Mouse (Mus musculus) limb, embryonic 13.5 days (tissue): ENCODE results near the gene Cdh4. TPM values are rescaled to one million over a fixed set of nuclear protein-coding genes. Genes with fewer than 3 reads are reported as not detected.

Experiments
- ATAC-seq: fragments of 200-750 bp; cut with Nextera tagmentation; 2 replicates; pipeline ENCODE4 v1.8.0; 2017; ENCODE audit warnings: low read depth, moderate number of reproducible peaks, moderate TSS enrichment; ENCODE audit not compliant: low FRiP score
- H3K27ac ChIP-seq: fragments of 300-500 bp; sonication (generic); 2 replicates; pipeline ENCODE4 v1.5.1; 2015; ENCODE audit warnings: inconsistent platforms, mild to moderate bottlenecking, moderate library complexity
- H3K27me3 ChIP-seq: fragments of 300-500 bp; sonication (generic); 2 replicates; pipeline ENCODE4 v1.6.1; 2015; ENCODE audit warnings: mild to moderate bottlenecking, inconsistent platforms
- H3K36me3 ChIP-seq: fragments of 300-500 bp; sonication (generic); 2 replicates; pipeline ENCODE4 v1.6.1; 2015; ENCODE audit warnings: inconsistent platforms, mild to moderate bottlenecking, moderate library complexity
- H3K4me1 ChIP-seq: fragments of 300-500 bp; sonication (generic); 2 replicates; pipeline ENCODE4 v1.6.1; 2015; ENCODE audit warnings: inconsistent platforms
- H3K4me2 ChIP-seq: fragments of 300-500 bp; sonication (generic); replicated peaks from 2 replicates; pipeline ENCODE4 v1.6.1; 2015; ENCODE audit warnings: inconsistent platforms, mild to moderate bottlenecking, moderate library complexity
- H3K4me3 ChIP-seq: fragments of 300-500 bp; sonication (generic); 2 replicates; pipeline ENCODE4 v1.5.1; 2015; ENCODE audit warnings: moderate library complexity, mild to moderate bottlenecking, inconsistent platforms
- H3K9ac ChIP-seq: fragments of 300-500 bp; sonication (generic); 2 replicates; pipeline ENCODE4 v1.6.1; 2015; ENCODE audit warnings: mild to moderate bottlenecking, inconsistent platforms
- H3K9me3 ChIP-seq: fragments of 300-500 bp; sonication (generic); 2 replicates; pipeline ENCODE4 v1.6.1; 2016; ENCODE audit warnings: inconsistent platforms
- WGBS: fragments of 180-500 bp; shearing (Covaris S2); methylation state at CpG from one replicate; pipeline ENCODE4 v1.1.7; 2015; 5-methylcytosine and 5-hydroxymethylcytosine counted together
- polyA plus RNA-seq: library from polyadenylated mRNA; unstranded; fragments of >200 nt; fragmentation: Nextera tagmentation; extraction: Ambion mirVana; gene quantifications from 2 replicates; pipeline ENCODE4 v1.2.1, GENCODE M21; 2015

Cdh4 gene
- polyA plus RNA-seq, 1 experiment from 2014 or later = 12.2 TPM

- H3K4me2 ChIP-seq = no peak overlapping the region
- H3K36me3 ChIP-seq = peaks cover 65% of the 10 kb centered on the region
- no peak for ATAC-seq
- WGBS = 88% methylated on average over 15 of the region's 15 CpGs
- H3K4me1 ChIP-seq = no peaks in the 10 kb centered on the region
- H3K4me3 ChIP-seq = no peak overlapping the region
- no peak overlapping the region for H3K9ac ChIP-seq
- no peak overlapping the region for H3K27ac ChIP-seq
- H3K27me3 ChIP-seq = no peaks in the 10 kb centered on the region
- H3K9me3 ChIP-seq = no peaks in the 10 kb centered on the region
These were observed 471.1 kb downstream of the Cdh4 start for GRCm38 (mm10) chr2:179913349-179913748.

GRCm38 (mm10) chr2:179914246-179914645 is 472.0 kb downstream of the Cdh4 start:
- Histone ChIP-seq H3K4me1 (no peaks in the 10 kb centered on the region), H3K4me2 (no peak overlapping the region), H3K9ac (no peak overlapping the region), H3K36me3 (peaks cover 73% of the 10 kb centered on the region), H3K4me3 (no peak overlapping the region), H3K27ac (no peak overlapping the region), H3K9me3 (no peaks in the 10 kb centered on the region), H3K27me3 (no peaks in the 10 kb centered on the region)
- no peak for ATAC-seq
- WGBS = 85% methylated on average over 2 of the region's 2 CpGs

- H3K4me2 ChIP-seq = no peak overlapping the region
- peaks cover 7% of the 10 kb centered on the region; the same call in 1 of the 2 replicates for H3K9me3 ChIP-seq
- no peak overlapping the region for H3K27ac ChIP-seq
- peak; percentile 71; the same call in 1 of the 2 replicates for ATAC-seq
- no peaks in the 10 kb centered on the region for H3K27me3 ChIP-seq
- H3K4me3 ChIP-seq = no peak overlapping the region
- H3K9ac ChIP-seq = no peak overlapping the region
- H3K36me3 ChIP-seq = peaks cover 85% of the 10 kb centered on the region
- no peaks in the 10 kb centered on the region for H3K4me1 ChIP-seq
- 27% methylated on average over 4 of the region's 5 CpGs for WGBS
These were observed 474.8 kb downstream of the Cdh4 start for GRCm38 (mm10) chr2:179916877-179917673.

- Histone ChIP-seq H3K9ac (no peak overlapping the region), H3K27ac (no peak overlapping the region), H3K4me1 (no peaks in the 10 kb centered on the region), H3K36me3 (peaks cover 89% of the 10 kb centered on the region), H3K27me3 (no peaks in the 10 kb centered on the region), H3K4me3 (no peak overlapping the region), H3K4me2 (no peak overlapping the region), H3K9me3 (peaks cover 8% of the 10 kb centered on the region; the same call in 1 of the 2 replicates)
- no peak for ATAC-seq
- WGBS = 83% methylated on average over 4 of the region's 4 CpGs
These were observed 477.8 kb downstream of the Cdh4 start for GRCm38 (mm10) chr2:179920042-179920441.

GRCm38 (mm10) chr2:179921021-179921653 is 478.9 kb downstream of the Cdh4 start:
- peaks cover 94% of the 10 kb centered on the region for H3K36me3 ChIP-seq
- H3K4me3 ChIP-seq = no peak overlapping the region
- H3K4me1 ChIP-seq = no peaks in the 10 kb centered on the region
- no peak overlapping the region for H3K9ac ChIP-seq
- WGBS = 95% methylated on average over 8 of the region's 8 CpGs
- ATAC-seq = no peak
- H3K27me3 ChIP-seq = no peaks in the 10 kb centered on the region
- H3K27ac ChIP-seq = no peak overlapping the region
- H3K9me3 ChIP-seq = peaks cover 8% of the 10 kb centered on the region; the same call in 1 of the 2 replicates
- H3K4me2 ChIP-seq = no peak overlapping the region

GRCm38 (mm10) chr2:179924038-179924437 is 481.8 kb downstream of the Cdh4 start:
- H3K4me2 ChIP-seq = no peak overlapping the region
- H3K9me3 ChIP-seq = peaks cover 8% of the 10 kb centered on the region; the same call in 1 of the 2 replicates
- H3K27ac ChIP-seq = no peak overlapping the region
- H3K4me3 ChIP-seq = no peak overlapping the region
- ATAC-seq = no peak
- H3K4me1 ChIP-seq = 0 out of 2 replicates have a peak, but pooled peaks cover 7% of the 10 kb centered on the region
- H3K27me3 ChIP-seq = no peaks in the 10 kb centered on the region
- WGBS = 86% methylated on average over 6 of the region's 6 CpGs
- H3K36me3 ChIP-seq = peaks cover 94% of the 10 kb centered on the region
- H3K9ac ChIP-seq = no peak overlapping the region

GRCm38 (mm10) chr2:179929166-179929565 is 486.9 kb downstream of the Cdh4 start:
- ATAC-seq = 0 out of 2 replicates have a peak, but pooled peaks have one; percentile 30
- Histone ChIP-seq H3K27me3 (no peaks in the 10 kb centered on the region), H3K9me3 (no peaks in the 10 kb centered on the region), H3K27ac (0 out of 2 replicates have a peak overlapping the region, but pooled peaks have one; percentile 22), H3K4me3 (no peak overlapping the region), H3K9ac (no peak overlapping the region), H3K36me3 (peaks cover 89% of the 10 kb centered on the region), H3K4me2 (no peak overlapping the region), H3K4me1 (0 out of 2 replicates have a peak, but pooled peaks cover 7% of the 10 kb centered on the region)
- 90% methylated on average over 13 of the region's 13 CpGs for WGBS

GRCm38 (mm10) chr2:179931741-179932140 is 489.5 kb downstream of the Cdh4 start:
- H3K27me3 ChIP-seq = no peaks in the 10 kb centered on the region
- no peaks in the 10 kb centered on the region for H3K9me3 ChIP-seq
- no peak overlapping the region for H3K4me2 ChIP-seq
- peaks cover 73% of the 10 kb centered on the region for H3K36me3 ChIP-seq
- 0 out of 2 replicates have a peak, but pooled peaks cover 7% of the 10 kb centered on the region for H3K4me1 ChIP-seq
- ATAC-seq = no peak
- no peak overlapping the region for H3K9ac ChIP-seq
- no peak overlapping the region for H3K27ac ChIP-seq
- 90% methylated on average over 16 of the region's 16 CpGs for WGBS
- no peak overlapping the region for H3K4me3 ChIP-seq

GRCm38 (mm10) chr2:179934165-179934564 is 491.9 kb downstream of the Cdh4 start:
- no peak for ATAC-seq
- Histone ChIP-seq H3K9ac (no peak overlapping the region), H3K27ac (no peak overlapping the region), H3K4me3 (no peak overlapping the region), H3K4me1 (no peaks in the 10 kb centered on the region), H3K27me3 (no peaks in the 10 kb centered on the region), H3K36me3 (peaks cover 54% of the 10 kb centered on the region), H3K9me3 (no peaks in the 10 kb centered on the region), H3K4me2 (no peak overlapping the region)
- 79% methylated on average over 3 of the region's 3 CpGs for WGBS

GRCm38 (mm10) chr2:179937091-179937490 is 494.9 kb downstream of the Cdh4 start:
- H3K27me3 ChIP-seq = no peaks in the 10 kb centered on the region
- H3K27ac ChIP-seq = no peak overlapping the region
- H3K9ac ChIP-seq = no peak overlapping the region
- H3K4me3 ChIP-seq = no peak overlapping the region
- peaks cover 26% of the 10 kb centered on the region for H3K36me3 ChIP-seq
- no peak overlapping the region for H3K4me2 ChIP-seq
- H3K9me3 ChIP-seq = no peaks in the 10 kb centered on the region
- no peaks in the 10 kb centered on the region for H3K4me1 ChIP-seq
- ATAC-seq = no peak
- 75% methylated on average over 4 of the region's 4 CpGs for WGBS

- ATAC-seq = no peak
- no peaks in the 10 kb centered on the region for H3K9me3 ChIP-seq
- no peak overlapping the region for H3K4me2 ChIP-seq
- no peak overlapping the region for H3K27ac ChIP-seq
- H3K4me3 ChIP-seq = no peak overlapping the region
- H3K36me3 ChIP-seq = no peaks in the 10 kb centered on the region
- no peaks in the 10 kb centered on the region for H3K27me3 ChIP-seq
- H3K4me1 ChIP-seq = peaks cover 17% of the 10 kb centered on the region
- no peak overlapping the region for H3K9ac ChIP-seq
- 84% methylated on average over 1 of the region's 1 CpGs for whole genome bisulfite sequencing
These were observed 499.5 kb downstream of the Cdh4 start for GRCm38 (mm10) chr2:179941696-179942095.

GRCm38 (mm10) chr2:179945051-179945450 is 502.8 kb downstream of the Cdh4 start:
- Histone ChIP-seq H3K27me3 (no peaks in the 10 kb centered on the region), H3K4me1 (peaks cover 22% of the 10 kb centered on the region), H3K27ac (no peak overlapping the region), H3K4me2 (no peak overlapping the region), H3K36me3 (no peaks in the 10 kb centered on the region), H3K9me3 (no peaks in the 10 kb centered on the region), H3K9ac (no peak overlapping the region), H3K4me3 (no peak overlapping the region)
- WGBS = 57% methylated on average over 4 of the region's 4 CpGs
- ATAC-seq = no peak
